Mouse (Mus musculus) gastrocnemius, postnatal 36 days (tissue): Measurements from ENCODE around the gene Rgcc. TPM values are rescaled to one million over a fixed set of nuclear protein-coding genes. Genes with fewer than 3 reads are reported as not detected.

Experiments
- DNase-seq, 2 experiments: peaks; one replicate each; pipeline ENCODE4 v3.0.0; 2022
- intact Hi-C: fragments of 180-260 bp; cut with DNase I; formaldehyde crosslinking; loops from one replicate; pipeline ENCODE4 v1.15.1; 2025
- total RNA-seq, 2 experiments: library from RNA; stranded (reverse); gene quantifications; 2 replicates each; pipeline ENCODE4 v1.2.3; 2021

The Rgcc gene
- total RNA-seq, 2 experiments from 2014 or later, result 36.2 to 47.3 TPM

GRCm38 (mm10) chr14:79283952-79284351, 17.5 kb downstream of the Rgcc start:
- intact Hi-C loops, result no loop called here

DNA sequence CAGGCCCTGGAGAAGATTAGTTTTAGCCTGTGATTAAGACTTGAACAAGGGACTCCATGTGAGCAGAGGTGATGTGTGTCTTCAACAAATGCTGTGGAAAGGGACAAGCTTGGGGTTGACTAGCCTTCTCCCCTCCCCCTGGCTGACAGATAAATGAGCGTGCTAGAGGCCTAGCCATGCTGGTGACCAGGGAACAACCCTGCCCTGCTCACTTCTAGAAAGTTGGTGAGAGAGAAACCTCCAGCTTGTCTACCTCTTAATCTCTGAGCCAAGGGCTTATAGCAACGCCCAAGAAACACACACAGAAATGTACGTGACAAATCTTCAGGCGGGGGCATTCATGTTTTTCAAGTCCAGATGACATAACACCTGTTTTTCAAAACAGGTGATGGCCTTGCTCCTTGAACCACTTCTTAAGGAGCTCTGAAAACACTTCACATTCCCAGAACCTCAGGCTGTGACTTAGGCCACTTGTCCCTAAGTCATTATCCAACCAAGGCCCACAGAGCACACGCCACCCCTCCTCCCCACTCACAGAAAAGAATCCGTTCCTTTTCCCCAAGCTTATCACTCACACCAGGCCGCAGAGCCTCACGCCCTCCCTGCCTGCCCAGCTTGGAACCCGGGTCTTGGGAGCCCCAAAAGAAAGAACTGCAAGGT, 19.4 kb downstream of the Rgcc start:
- DNase-seq, result no peak
- intact Hi-C loops, result no loop called here

More at GRCm38 (mm10) chr14:79283952-79284351, 17.5 kb downstream of the Rgcc start:
- no peak for DNase-seq

GRCm38 (mm10) chr14:79280456-79280855, 21.0 kb downstream of the Rgcc start:
- intact Hi-C loops, result no loop called here
- DNase-seq, result no peak

- DNase-seq, result peak in 1 of 2 experiments; percentile 24
- intact Hi-C loops, result no loop called here
Measured at GRCm38 (mm10) chr14:79279494-79279893, 22.0 kb downstream of the Rgcc start.

DNA sequence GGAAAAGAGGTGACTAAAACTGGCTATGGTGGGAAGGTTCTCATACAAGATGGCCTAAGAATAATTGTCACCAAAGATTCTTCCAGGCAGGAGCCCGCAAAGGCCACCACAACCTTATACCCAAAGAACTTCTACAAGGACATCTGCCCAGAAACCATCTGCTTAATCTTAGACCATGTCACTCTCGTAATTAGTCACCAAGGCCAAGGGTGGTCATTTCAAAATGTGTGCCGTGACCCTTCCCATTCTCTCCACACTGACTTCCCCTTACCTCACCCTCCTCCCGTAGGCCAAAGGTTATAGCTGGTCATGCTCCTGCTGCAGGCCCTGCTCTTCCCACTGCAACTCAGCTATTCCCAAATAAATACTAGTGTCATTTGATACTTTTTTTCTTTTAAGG, 22.5 kb downstream of the Rgcc start:
- no peak for DNase-seq
- intact Hi-C loops, result no loop called here

DNA sequence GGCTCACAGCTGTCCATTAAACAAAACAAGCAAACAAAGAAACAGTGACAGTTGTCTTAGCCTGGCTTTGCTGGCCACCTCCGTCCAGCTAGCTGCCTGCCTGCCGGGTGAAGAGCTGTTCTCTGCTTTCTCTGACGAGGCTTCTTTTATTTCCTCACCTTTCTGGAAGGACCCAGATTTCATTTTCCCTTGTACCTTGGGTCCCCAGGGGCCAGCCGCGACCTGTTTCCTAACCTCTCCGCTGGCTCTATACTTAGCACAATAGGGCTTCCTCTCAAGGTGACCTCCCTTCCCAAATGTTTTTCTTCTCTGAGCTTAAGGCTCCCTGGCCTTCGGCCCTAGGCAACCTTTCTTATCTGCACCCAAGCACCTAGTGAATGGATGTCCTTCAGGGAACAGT, 23.5 kb downstream of the Rgcc start:
- intact Hi-C loops, result no loop called here

GRCm38 (mm10) chr14:79275870-79276395, 25.5 kb downstream of the Rgcc start:
- DNase-seq, result no peak
- intact Hi-C loops, result no loop called here

More for the DNA sequence above, 23.5 kb downstream of the Rgcc start:
- DNase-seq, result peak in 1 of 2 experiments; percentile 46

GRCm38 (mm10) chr14:79275441-79275840, 26.0 kb downstream of the Rgcc start:
- no peak for DNase-seq
- intact Hi-C loops, result no loop called here

DNA sequence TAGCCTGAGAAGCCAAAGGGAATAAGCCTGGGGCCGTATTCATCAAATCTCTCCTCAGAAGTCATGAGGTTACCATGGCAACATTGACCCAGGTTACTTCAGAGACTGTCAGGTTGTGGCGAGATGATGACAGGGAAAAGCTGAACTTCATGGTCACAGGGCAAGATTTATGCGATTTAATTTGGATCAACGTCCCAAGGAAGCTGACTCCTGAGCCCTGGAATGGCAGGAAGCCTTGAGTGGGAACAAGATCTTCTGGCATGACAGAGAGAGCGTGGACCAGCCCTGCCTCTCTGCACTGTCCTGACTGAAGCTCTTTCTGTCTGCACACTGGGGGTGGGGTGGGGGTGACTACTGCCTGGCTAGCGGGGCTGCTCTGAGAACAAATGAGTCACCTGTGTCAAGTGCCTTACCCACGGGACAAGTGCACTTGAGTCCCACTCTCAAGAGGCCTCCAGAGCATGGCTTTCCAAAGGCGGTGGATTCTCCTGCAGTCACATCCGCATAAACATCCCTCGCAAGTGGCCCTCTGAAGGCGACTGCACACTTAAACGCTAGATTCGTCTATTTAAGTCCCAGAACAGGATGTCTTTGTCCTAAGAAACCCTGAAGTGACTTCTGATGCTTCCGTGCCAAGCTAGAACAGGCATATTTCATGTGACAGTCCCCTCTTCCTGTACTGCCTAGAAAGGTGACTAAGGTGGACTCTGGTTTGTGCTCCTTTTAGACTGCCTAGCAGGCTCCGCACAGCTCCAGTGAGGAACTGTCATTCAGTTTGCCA, 27.6 kb downstream of the Rgcc start:
- no peak for DNase-seq
- intact Hi-C loops, result no loop called here

- no peak for DNase-seq
- intact Hi-C loops, result no loop called here
Measured at GRCm38 (mm10) chr14:79272991-79273390, 28.5 kb downstream of the Rgcc start.

DNA sequence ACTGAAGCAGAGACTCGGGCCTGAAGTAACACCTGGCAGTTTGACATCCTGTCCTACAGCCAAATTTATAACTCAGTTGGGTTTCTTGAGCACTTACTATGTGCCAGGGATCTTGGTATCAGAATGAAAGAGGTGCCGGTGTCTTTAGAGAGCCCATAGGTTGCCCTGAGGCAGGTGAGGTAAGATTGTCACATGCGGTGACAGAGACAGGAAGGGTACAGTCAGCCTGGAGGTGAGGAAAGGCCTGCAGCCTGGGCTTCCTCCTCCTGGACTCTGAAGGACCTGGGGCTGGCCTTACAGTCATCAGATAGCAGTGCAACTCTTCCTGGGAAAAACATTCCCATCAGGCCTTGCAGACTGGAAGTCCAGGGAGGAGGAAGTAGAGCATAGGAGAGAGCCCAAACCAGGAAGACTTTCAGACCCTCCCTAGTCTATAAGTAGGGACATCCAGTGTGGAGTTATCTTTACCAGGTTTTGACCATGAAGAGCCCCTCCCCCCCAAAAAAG, 29.2 kb downstream of the Rgcc start:
- intact Hi-C loops, result no loop called here

GRCm38 (mm10) chr14:79269551-79269950, 31.9 kb downstream of the Rgcc start:
- no peak for DNase-seq
- intact Hi-C loops, result no loop called here

More for the DNA sequence above, 29.2 kb downstream of the Rgcc start:
- DNase-seq, result no peak

- intact Hi-C loops, result no loop called here
- DNase-seq, result no peak
Measured at GRCm38 (mm10) chr14:79267878-79268277, 33.6 kb downstream of the Rgcc start.

DNA sequence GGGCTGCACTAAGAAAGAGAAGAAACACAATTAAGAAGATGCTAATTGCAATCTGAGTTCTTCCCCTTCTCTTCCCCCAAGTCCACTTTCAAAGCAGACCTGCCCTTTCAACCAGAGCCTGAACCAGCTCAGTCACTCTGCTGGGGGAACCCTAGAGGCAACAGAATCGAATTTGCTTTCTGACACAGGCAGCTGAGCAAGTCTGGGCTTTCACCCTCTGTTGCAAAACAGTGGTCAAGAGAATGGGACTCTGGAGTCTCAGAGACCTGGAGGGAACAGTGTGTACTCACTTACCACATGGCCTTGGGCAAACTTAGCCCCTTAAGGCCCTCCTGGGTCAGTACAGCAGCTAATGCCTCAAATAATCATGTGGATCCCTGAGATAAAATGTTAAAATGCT, 34.1 kb downstream of the Rgcc start:
- intact Hi-C loops, result no loop called here
- DNase-seq, result no peak

DNA sequence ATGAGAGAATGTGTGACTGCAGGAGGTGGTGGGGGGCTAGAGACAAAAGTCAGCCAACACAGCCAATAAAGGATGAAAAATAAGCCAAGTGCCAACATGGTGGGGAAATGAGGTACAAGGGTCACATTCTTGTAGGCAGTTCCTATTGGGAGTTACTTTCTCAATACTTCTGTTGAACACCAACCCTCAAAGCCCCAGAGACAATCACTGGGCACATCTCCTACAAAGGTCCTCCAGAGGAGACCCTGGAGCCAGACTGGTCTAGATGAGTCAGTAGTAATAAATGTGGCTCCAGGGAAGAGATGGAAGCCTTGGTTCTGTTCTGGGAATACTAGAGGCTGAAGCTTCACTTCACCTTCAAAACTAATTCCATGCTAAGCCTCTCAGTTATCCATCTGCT, 35.0 kb downstream of the Rgcc start:
- no peak for DNase-seq
- intact Hi-C loops, result no loop called here

GRCm38 (mm10) chr14:79265738-79266137, 35.7 kb downstream of the Rgcc start:
- DNase-seq, result no peak

GRCm38 (mm10) chr14:79263321-79263720, 38.1 kb downstream of the Rgcc start:
- no peak for DNase-seq
- intact Hi-C loops, result no loop called here

More at GRCm38 (mm10) chr14:79265738-79266137, 35.7 kb downstream of the Rgcc start:
- intact Hi-C loops, result no loop called here

GRCm38 (mm10) chr14:79262677-79263076, 38.8 kb downstream of the Rgcc start:
- no peak for DNase-seq
- intact Hi-C loops, result no loop called here

- intact Hi-C loops, result no loop called here
- no peak for DNase-seq
Measured at GRCm38 (mm10) chr14:79259062-79259779, 42.2 kb downstream of the Rgcc start.

DNA sequence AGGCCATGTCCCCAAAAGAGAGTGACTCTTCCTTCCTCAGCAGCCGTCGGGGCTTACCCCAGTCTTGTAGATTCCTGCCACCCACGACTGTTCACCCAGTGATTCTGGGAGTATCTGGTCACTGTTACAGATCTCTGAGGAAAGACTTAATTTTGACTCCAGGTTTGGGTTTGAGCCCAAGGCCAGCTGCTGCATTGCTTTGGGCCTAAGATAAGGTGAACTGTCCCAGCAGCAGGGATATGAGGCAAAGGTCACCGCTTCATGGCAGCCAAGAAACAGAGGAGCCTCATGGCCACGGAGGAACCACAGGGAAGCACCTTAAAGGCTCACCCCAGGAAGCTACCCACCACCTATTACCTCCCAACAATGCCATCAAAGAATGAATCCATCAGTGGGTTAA, 44.8 kb downstream of the Rgcc start:
- intact Hi-C loops, result no loop called here
- no peak for DNase-seq

DNA sequence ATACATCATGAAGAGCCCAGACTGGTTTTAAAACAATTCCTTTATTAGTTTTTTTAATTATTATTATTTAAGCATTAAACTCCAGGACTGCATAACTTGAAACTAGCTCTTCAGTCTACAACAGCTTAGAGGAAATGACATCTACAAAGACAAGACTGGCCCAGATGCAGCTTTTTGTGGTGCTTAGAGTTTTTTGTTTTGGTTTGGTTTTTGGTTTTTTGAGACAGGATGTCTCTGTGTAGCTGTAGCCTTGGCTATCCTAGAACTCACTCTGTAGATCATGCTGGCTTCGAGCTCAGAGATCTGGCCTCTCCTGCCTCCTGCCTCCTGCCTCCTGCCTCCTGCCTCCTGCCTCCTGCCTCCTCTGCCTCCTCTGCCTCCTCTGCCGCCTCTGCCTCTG, 45.7 kb downstream of the Rgcc start:
- intact Hi-C loops, result no loop called here

More for the DNA sequence above, 45.7 kb downstream of the Rgcc start:
- no peak for DNase-seq
